Mouse (Mus musculus) megakaryocyte, adult 5-6 weeks (primary cell): ENCODE measurements at regions not wholly inside any gene's neighbourhood (a gene's known extent, or its start where the extent isn't known, plus 50 kb on each side); places are given as distances from the start of the nearest gene placed in this dataset.

Experiments used
- ATAC-seq: 2 replicates; pipeline ENCODE4 v1.8.0; 2016; ENCODE audit warnings: mild to moderate bottlenecking, inconsistent platforms; ENCODE audit not compliant: poor library complexity, severe bottlenecking

DNA sequence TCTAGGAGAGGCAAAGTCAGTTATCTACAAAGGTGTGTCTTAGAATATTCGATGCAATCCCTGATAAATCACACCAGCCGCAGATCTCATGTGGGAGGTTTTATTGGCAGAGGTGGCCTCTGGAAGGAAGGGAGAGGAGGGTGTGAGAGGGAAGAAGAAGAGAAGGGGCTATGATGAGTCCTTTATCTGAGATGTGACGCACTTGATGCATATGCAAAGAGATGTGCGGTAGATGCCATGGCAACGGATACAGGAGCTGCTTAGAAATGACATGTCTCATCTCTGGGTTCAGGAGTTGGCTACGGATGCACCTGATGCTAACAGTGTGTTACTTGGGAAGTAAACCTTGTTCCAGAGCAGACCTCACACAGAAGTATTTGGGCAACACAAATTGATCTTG lies 718.6 kb upstream of the Gm21961 start:
- no peak for ATAC-seq

GRCm38 (mm10) chr15:65731308-65731707 lies 716.6 kb upstream of the Gm21961 start:
- peak; percentile 30; the same call in 1 of the 2 replicates for ATAC-seq

GRCm38 (mm10) chr15:65727061-65727460 lies 712.4 kb upstream of the Gm21961 start:
- ATAC-seq, result peak; percentile 63

- no peak for ATAC-seq
Observed at GRCm38 (mm10) chr15:65726271-65726670, 711.6 kb upstream of the Gm21961 start.

DNA sequence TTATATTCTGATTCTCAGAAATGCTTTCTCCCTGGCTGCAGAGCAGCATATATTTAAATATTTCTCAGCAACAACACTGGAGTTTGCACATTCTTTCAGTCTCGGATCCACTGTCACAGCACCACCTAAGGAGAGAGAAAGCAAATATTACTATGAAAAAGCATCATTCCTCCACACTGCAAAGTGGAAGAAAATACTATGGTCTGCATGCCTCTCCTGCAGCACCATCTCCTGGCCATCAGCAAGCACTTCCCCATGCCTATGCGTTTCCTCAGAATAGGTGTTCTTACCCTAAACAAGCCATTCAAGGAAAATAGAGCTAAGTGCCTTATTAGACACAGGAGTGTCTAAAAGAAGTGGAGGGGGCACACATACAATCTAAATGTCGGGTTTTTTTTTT lies 688.9 kb upstream of the Gm21961 start:
- no peak for ATAC-seq

DNA sequence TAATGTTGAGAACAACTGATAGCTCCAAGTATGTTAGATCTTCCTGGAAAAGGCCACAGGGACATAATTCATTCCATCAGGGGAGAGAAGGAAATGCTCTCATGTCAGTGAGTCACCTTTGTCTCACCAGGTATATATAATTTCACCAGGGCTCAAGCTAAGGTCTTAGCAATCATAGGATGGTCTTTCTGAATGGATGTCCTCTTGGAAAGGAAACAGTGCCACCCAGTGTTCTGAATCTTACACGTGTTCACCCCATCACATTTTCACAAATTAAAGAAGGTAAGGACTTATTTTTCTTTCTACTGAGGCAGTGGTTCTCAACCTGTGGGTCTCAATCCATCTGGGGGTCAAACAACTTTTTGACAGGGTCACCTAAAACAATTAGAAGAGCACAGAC lies 686.8 kb upstream of the Gm21961 start:
- no peak for ATAC-seq

DNA sequence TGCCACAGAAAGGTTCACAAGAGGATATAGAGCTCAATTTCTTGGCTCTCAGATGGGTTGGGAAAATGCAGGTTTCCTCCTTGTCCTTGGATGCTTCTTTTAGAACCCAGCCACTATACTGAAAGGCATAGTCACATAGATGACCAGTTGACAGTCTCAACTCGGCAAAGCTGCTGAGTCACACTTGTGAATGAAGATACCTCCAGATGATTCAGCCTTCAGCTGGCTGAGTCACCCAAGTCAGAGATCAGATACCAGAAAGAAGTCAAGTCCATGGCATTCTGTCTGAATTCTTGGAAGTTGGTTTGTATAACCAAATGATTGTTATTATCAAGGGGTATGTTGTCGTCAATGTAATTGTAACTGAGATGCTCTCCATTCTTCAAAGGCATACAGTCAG lies 683.9 kb upstream of the Gm21961 start:
- no peak for ATAC-seq
